Mouse (Mus musculus) myocyte (in vitro differentiated cells): Measurements from ENCODE around the gene Ttc24. TPM values are rescaled to one million over a fixed set of nuclear protein-coding genes. Genes with fewer than 3 reads are reported as not detected.

ENCODE experiments used
- H3K27me3 ChIP-seq: one replicate; pipeline ENCODE4 v1.6.1; 2011; ENCODE audit not compliant: control insufficient read depth, insufficient read depth, insufficient read length
- H3K36me3 ChIP-seq: one replicate; pipeline ENCODE4 v1.6.1; 2011; ENCODE audit not compliant: control insufficient read depth, insufficient read depth
- H3K4me2 ChIP-seq: one replicate; pipeline ENCODE4 v1.6.1; 2011; ENCODE audit warnings: low read depth, control low read depth
- H3K4me3 ChIP-seq: one replicate; pipeline ENCODE4 v1.5.1; 2011; ENCODE audit warnings: mild to moderate bottlenecking, control low read depth, moderate library complexity
- H3K79me2 ChIP-seq: one replicate; pipeline ENCODE4 v1.6.1; 2011; ENCODE audit not compliant: control insufficient read depth, insufficient read depth
- H3ac ChIP-seq: one replicate; pipeline ENCODE4 v1.6.1; 2011; ENCODE audit not compliant: control insufficient read depth, insufficient read length
- MYOD1 ChIP-seq, 3 experiments: IDR thresholded peaks; one replicate each; pipeline ENCODE4 v1.6.1; 2011; ENCODE audit warnings: control low read depth in 2 of 3, low read depth in 2 of 3, mild to moderate bottlenecking in 2 of 3, moderate library complexity in 1 of 3; ENCODE audit not compliant: insufficient read length in 2 of 3, control insufficient read depth in 1 of 3
- POLR2AphosphoS2 ChIP-seq: IDR thresholded peaks from one replicate; pipeline ENCODE4 v1.6.1; 2011; ENCODE audit warnings: low read depth, control low read depth; ENCODE audit not compliant: insufficient read length
- REST ChIP-seq: IDR thresholded peaks from one replicate; pipeline ENCODE4 v1.6.1; 2011; ENCODE audit warnings: mild to moderate bottlenecking, control low read depth, moderate library complexity; ENCODE audit not compliant: insufficient read depth, insufficient read length
- polyA plus RNA-seq: library from polyadenylated mRNA; unstranded; fragments of >200 nt; fragmentation: generic; extraction: Trizol; gene quantifications from one replicate; pipeline ENCODE4 v1.2.1, GENCODE M21; 2012; ENCODE audit warnings: missing spikeins

Gene Ttc24
- polyA plus RNA-seq, 1 experiment, result not detected

DNA sequence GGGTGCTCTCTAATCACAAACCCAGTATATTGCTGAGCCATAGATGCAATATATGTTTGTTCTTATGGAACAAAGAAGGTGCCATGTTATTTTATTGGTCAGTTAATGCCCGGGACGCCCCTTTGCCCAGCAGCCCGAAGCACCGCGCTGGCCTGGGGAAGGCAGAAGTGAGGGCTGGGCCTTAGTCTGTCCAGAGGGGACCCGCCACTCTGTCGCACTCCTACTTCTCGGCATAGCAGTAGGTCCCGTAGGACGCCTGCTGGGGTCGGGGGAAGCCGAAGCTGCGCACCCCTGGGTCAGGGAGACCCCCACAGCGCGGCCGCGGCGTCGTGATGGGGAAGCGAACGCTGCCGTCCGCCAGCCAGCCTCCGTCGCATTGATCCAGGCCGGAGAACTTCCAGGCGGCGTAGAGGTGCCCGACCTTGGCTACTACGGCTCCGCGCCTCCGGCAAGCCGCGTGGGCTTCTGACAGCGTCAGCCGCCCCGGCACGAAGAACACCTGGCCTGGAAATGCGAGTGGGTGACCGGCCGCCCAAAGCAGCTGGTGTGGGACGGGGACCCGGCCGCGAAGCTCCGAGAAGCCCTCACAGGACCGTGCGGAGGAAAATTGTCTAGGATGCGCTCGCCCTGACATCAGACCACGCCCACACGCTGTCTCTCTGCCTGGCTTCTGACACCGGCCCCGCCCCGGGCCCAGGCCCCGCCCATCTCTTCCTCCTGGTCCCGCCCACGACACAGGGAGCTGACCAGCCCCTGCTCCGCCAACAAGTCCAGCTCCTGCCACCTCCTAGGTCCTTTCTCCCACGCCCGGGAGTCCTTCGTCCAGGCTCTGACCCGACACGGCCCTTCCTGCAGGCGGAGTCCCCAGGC, 55.5 kb downstream of the Ttc24 start:
- H3K79me2 ChIP-seq, result no peaks in the 10 kb centered on the region
- no peak overlapping the region for H3ac ChIP-seq
- H3K4me2 ChIP-seq, result peak overlapping the region; percentile 62
- H3K36me3 ChIP-seq, result no peaks in the 10 kb centered on the region
- TF ChIP-seq REST (peak; percentile 64), POLR2AphosphoS2 (no peak), MYOD1 (IDR thresholded peaks at IDR 0.05; ENCODE audit: control insufficient read depth in 1 of 3, insufficient read length in 2 of 3, low read depth in 2 of 3) (peak in 1 of 3 experiments; percentile 4)
- peaks cover 45% of the 10 kb centered on the region for H3K27me3 ChIP-seq
- H3K4me3 ChIP-seq, result no peak overlapping the region

Other genes starting within 250 kb of the Ttc24 start
- gene Sh2d2a, start 231.5 kb downstream of the Ttc24 start, polyA plus RNA-seq, result not detected
- 46.3 TPM for gene Prcc, start 192.7 kb downstream of the Ttc24 start, polyA plus RNA-seq
- 200 TPM for gene Hdgf, start 172.0 kb downstream of the Ttc24 start, polyA plus RNA-seq
- 114 TPM for gene Mrpl24, start 158.8 kb downstream of the Ttc24 start, polyA plus RNA-seq
- gene Isg20l2, start 148.0 kb downstream of the Ttc24 start, polyA plus RNA-seq, result 19.4 TPM
- 7.0 TPM for gene Rrnad1, start 147.6 kb downstream of the Ttc24 start, polyA plus RNA-seq
- 67.6 TPM for gene Crabp2, start 129.6 kb downstream of the Ttc24 start, polyA plus RNA-seq
- 268 TPM for gene Nes, start 107.2 kb downstream of the Ttc24 start, polyA plus RNA-seq
- 0.06 TPM for gene Bcan, start 78.1 kb downstream of the Ttc24 start, polyA plus RNA-seq
- gene Hapln2, start 50.7 kb downstream of the Ttc24 start, polyA plus RNA-seq, result not detected
- gene Gpatch4, start 35.2 kb downstream of the Ttc24 start, polyA plus RNA-seq, result 11.7 TPM
- gene Naxe, start 19.8 kb downstream of the Ttc24 start, polyA plus RNA-seq, result 141 TPM
- gene Iqgap3, start 3.7 kb upstream of the Ttc24 start, polyA plus RNA-seq, result 13.6 TPM
- gene Mef2d, start 64.1 kb upstream of the Ttc24 start, polyA plus RNA-seq, result 121 TPM
- gene Rhbg, start 176.4 kb upstream of the Ttc24 start, polyA plus RNA-seq, result not detected
- 0.06 TPM for gene Gm38392, start 208.9 kb upstream of the Ttc24 start, polyA plus RNA-seq
- 2.7 TPM for gene Tsacc, start 218.7 kb upstream of the Ttc24 start, polyA plus RNA-seq
- gene Cct3, start 218.8 kb upstream of the Ttc24 start, polyA plus RNA-seq, result 409 TPM
- gene Glmp, start 246.7 kb upstream of the Ttc24 start, polyA plus RNA-seq, result 171 TPM